Mouse (Mus musculus): ENCODE measurements around the gene Armh3. TPM values are rescaled to one million over a fixed set of nuclear protein-coding genes. Genes with fewer than 3 reads are reported as not detected.
A peak's percentile ranks its signal among the peaks of the same experiment; 100 is the strongest.

Armh3 gene
- total RNA-seq (2022): 10 to 100 TPM; 18.4 to 24.1 (median 22.3) TPM

DNA sequence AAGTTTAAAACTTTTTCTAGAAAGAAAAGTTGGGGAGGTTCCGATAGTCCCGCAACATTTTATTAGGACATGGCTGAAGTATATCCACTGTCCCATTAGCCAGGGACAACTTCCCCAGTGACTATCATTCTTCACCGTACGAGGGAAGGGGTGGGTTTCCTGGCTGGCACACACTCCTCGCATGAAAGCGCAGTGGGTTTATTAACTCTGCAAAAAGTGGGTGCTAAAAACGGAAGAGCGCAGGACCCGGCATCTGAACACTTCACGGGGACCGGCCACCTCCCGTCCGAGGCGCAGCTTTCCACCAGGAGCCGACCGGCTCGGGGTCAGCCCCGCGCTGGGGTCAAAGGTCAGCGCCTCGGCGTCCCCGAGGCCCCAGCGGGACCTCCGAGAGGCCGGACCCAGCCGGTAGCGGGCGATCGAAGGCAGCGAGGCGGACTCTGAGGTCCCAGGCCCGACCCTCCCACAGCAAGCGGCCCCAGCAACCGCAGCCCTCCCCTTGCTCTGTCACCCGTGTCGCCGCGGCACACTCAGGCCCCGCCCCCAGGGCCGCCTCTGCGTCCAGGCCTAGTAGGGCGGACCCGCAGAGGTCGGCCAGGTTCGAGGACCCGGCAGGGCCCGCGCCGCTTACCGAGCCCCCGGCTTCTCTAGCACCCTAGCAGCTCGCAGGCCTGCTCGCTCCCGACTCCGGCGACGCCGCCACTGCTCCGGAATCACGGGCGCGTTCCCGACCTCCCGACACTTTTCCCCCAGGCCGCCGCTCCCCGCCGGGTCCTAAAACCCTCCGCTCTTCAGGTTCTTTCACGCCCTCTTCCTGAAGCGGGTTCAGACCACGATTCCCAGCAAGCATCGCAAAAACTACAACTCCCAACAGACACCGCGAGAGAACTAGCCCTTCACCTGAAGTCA lies at the start of gene Armh3:
Armh3 (minus strand) TSS at position 704 of the 909 bp plus-strand sequence.
- DNase-seq (ENCODE audit: low spot score in 2 of 2): peak; percentile 90 to 91

GRCm38 (mm10) chr19:46047426-46047825 lies 49.1 kb upstream of the Armh3 start:
- no peak for DNase-seq (ENCODE audit: low spot score in 2 of 2)

DNA sequence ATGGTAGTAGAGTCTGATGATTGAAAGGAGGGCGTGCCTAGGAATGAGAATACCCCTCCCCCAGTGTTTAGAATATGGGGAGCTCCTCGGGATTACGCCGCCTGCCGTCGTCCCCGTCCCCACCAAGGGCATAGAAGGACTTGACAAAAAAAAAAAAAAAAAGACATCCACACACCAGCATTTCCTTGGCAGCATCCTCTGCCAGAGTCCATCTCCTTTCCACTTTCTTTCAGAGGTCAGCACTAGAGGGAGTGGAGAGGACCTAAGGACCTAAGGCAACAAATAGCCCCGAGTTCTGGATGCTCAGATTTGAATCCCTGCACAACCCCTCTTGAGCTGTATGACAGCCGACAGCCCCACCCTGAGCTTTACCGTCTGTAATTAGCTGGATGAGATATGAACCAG lies 48.3 kb upstream of the Armh3 start:
- DNase-seq (ENCODE audit: low spot score in 2 of 2): no peak

- peak; percentile 47 to 65 for DNase-seq (ENCODE audit: low spot score in 2 of 2)
Measured at GRCm38 (mm10) chr19:46045696-46046311, 47.5 kb upstream of the Armh3 start.

GRCm38 (mm10) chr19:46044993-46045695 lies 46.9 kb upstream of the Armh3 start, which contains the start of gene Ldb1:
TSS of gene Ldb1 (minus strand) at chr19:46045214.
- DNase-seq (ENCODE audit: low spot score in 2 of 2): peak; percentile 81 to 83

- DNase-seq (ENCODE audit: low spot score in 2 of 2): no peak
Measured at GRCm38 (mm10) chr19:46044271-46044992, 46.1 kb upstream of the Armh3 start, which contains the start of gene Pprc1. TSS of gene Pprc1 (plus strand) at chr19:46044886.

DNA sequence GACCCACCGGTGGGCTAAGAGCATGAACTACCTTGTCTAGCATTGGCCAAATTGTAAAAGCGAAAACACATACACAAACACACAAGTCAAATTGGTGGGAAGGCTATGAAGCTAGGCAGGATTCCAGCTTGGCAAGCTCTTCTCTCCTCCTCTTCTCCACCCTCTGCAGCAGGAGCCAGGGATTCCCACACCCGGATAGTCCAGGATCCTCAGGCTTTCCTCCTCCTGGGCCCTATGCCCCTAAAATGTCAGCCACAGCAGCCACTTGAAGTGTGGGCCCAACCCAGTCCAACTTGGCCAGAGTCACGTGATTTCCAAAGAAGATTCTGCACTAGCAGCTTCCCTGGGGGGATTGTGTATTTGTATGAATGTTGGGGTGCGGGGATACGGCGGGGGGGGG lies 45.1 kb upstream of the Armh3 start:
- DNase-seq (ENCODE audit: low spot score in 2 of 2): no peak

DNA sequence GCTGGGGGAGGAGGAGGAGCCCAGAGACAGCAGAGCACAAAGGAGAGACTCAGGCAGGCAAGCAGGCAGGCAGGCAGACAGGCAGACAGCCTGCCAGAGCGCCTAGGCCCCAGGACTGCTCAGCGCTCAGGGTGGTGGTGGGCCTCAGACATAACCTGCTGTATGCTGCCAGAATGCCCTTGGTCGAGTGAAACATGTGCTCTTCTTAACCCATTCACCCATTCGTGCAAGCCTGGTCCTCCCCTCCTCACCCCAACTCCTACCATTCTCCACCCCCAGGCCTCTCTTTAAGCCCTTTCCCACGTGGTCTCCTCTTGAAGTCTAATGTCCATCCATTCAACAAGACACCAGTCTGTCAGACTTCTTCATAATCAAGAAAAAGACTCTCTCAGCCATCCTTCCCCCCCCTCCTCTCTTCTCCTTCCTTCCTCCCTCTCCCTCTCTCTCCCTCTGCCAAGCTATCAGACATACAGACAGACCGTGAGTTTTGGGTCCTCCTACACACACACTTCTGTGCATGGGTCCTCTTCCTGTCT lies 44.3 kb upstream of the Armh3 start:
- DNase-seq (ENCODE audit: low spot score in 2 of 2): peak; percentile 60 to 73

GRCm38 (mm10) chr19:46041933-46042475 lies 43.7 kb upstream of the Armh3 start:
- DNase-seq (ENCODE audit: low spot score in 2 of 2): peak; percentile 78 to 82

- no peak for DNase-seq (ENCODE audit: low spot score in 2 of 2)
Measured at GRCm38 (mm10) chr19:46041299-46041932, 43.1 kb upstream of the Armh3 start.

GRCm38 (mm10) chr19:46040149-46040902 lies 42.0 kb upstream of the Armh3 start:
- DNase-seq (ENCODE audit: low spot score in 2 of 2): no peak

GRCm38 (mm10) chr19:46039478-46039877 lies 41.2 kb upstream of the Armh3 start:
- DNase-seq (ENCODE audit: low spot score in 2 of 2): peak; percentile 67 to 70

- DNase-seq (ENCODE audit: low spot score in 2 of 2): no peak
Measured at GRCm38 (mm10) chr19:46038851-46039260, 40.6 kb upstream of the Armh3 start.

- DNase-seq (ENCODE audit: low spot score in 2 of 2): no peak
Measured at GRCm38 (mm10) chr19:46037925-46038850, 39.9 kb upstream of the Armh3 start.

DNA sequence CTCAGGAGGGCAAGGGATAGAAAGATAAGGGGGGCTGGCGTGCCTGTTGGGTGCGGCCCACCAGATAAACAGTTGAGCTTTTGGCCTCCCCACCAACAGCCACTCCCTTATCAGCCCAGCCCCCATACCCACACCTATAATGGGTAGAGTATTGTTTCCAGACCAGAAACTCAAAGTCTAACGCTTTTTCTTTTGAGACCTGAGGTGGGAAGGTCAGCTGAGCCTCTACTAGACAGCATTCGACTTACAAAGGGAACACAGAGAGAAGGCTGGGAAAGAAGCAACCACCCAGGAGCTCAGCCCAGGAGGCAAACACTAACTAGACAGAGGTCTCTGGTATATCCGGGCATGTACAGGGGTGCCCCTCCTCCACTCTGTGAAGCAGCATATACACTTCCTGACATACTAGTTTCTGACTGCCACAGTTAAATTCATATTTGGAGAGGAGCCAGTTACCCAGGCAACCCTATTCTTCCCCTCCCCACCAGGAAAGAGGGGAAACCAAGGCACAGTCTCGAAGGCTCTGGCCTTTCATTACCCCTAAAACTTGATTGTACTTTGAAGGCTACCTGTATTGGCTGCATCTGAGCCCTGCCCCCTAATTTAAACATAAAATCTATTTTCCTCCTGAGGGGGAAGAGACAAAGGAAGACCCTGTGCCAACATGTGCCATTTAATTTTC lies 39.1 kb upstream of the Armh3 start:
- DNase-seq (ENCODE audit: low spot score in 2 of 2): no peak

DNA sequence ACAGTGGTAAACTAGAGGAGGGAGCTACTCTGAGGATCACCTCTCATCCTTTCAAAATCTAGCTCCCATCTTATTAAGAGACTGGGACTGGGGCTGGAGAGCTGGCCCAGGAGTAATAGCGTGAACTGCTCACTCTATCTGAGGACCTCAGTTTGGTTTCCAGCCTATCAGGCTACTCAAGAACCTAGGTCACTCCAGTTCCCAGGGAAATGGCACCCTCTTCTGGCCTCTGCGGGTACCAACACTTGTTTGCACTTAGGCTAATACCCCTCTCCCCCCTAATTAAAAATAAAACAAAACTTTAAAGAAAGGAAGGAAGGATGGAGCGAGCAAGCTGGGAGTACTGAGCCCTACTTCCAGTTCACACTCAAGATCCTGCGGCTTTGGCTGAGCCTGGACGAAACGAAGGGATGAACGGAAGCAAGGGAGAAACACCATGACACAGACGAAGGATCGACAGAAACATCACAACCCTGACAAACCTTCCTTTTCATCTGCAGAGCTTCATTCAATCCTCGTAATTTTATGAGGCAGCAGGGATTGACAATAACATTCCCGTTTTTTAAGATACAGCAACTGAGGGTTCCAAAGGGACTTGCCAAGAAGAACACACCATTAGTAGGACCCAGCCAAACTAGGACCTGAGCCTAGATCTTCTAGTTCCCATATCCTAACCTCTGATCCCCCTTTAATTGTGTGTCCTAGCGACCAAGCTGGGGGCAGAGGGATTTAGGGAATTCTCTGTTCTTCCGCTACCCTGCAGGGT lies 38.4 kb upstream of the Armh3 start:
- no peak for DNase-seq (ENCODE audit: low spot score in 2 of 2)

- DNase-seq (ENCODE audit: low spot score in 2 of 2): no peak
Measured at GRCm38 (mm10) chr19:46035971-46036370, 37.7 kb upstream of the Armh3 start.
